Mouse (Mus musculus) right cerebral cortex, postnatal 14 days (tissue): ENCODE results near the gene Cmc1.

Source experiments
- DNase-seq: peaks from one replicate; pipeline ENCODE4 v3.0.0; 2022

The Cmc1 gene

DNA sequence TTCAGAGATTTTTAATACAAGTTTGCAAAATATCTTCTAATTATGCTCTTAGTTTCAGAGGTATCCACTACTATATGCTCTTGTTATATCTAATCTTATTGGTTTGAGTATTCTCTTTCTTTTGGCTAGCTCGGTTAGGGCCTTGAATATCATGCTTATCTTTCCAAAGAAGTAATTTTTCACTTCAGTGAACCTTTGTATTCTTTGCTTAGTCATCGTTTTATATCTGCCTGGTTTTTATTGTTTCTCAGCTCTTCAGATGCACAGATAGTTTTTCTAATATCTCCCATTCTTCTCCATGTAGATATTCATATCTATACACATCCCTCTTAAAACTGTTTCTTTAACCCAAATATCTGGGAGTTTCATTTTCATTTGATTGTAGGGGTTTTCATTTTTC lies 125.0 kb downstream of the Cmc1 start:
- DNase-seq, result no peak
